Mouse (Mus musculus): ENCODE measurements at regions not wholly inside any gene's neighbourhood (a gene's known extent, or its start where the extent isn't known, plus 50 kb on each side); places are given as distances from the start of the nearest gene placed in this dataset.

- intact Hi-C loops (cut with DNase I), result no loop called here
- DNase-seq (ENCODE audit: low spot score in 2 of 2), result no peak
Observed at GRCm38 (mm10) chr17:9796225-9796988, 126.9 kb upstream of the Pabpc6 start.

- DNase-seq (ENCODE audit: low spot score in 2 of 2), result no peak
- intact Hi-C loops (cut with DNase I), result no loop called here
Observed at GRCm38 (mm10) chr17:9778866-9779265, 109.3 kb upstream of the Pabpc6 start.

GRCm38 (mm10) chr17:9777165-9777564, 107.6 kb upstream of the Pabpc6 start:
- DNase-seq (ENCODE audit: low spot score in 2 of 2), result no peak
- intact Hi-C loops (cut with DNase I), result no loop called here

GRCm38 (mm10) chr17:9776286-9777016, 106.9 kb upstream of the Pabpc6 start:
- DNase-seq (ENCODE audit: low spot score in 2 of 2), result peak; percentile 56 to 76
- intact Hi-C loops (cut with DNase I), result no loop called here

GRCm38 (mm10) chr17:9775668-9776151, 106.2 kb upstream of the Pabpc6 start:
- DNase-seq (ENCODE audit: low spot score in 2 of 2), result peak; percentile 51 to 55
- intact Hi-C loops (cut with DNase I), result no loop called here

- no peak for DNase-seq (ENCODE audit: low spot score in 2 of 2)
- intact Hi-C loops (cut with DNase I), result no loop called here
Observed at GRCm38 (mm10) chr17:9774740-9775629, 105.5 kb upstream of the Pabpc6 start.

- intact Hi-C loops (cut with DNase I), result no loop called here
- DNase-seq (ENCODE audit: low spot score in 2 of 2), result no peak
Observed at GRCm38 (mm10) chr17:9773744-9774143, 104.2 kb upstream of the Pabpc6 start.

- intact Hi-C loops (cut with DNase I), result loop anchor here (10.0 kb wide), 2 partner anchors 137 to 417 kb away; no protein-coding TSS in a partner anchor
- DNase-seq (ENCODE audit: low spot score in 2 of 2), result no peak
Observed at GRCm38 (mm10) chr17:9768275-9768674, 98.8 kb upstream of the Pabpc6 start.

- no peak for DNase-seq (ENCODE audit: low spot score in 2 of 2)
- intact Hi-C loops (cut with DNase I), result loop anchor here (10.0 kb wide), 2 partner anchors 139 to 419 kb away; no protein-coding TSS in a partner anchor
Observed at GRCm38 (mm10) chr17:9765680-9766250, 96.2 kb upstream of the Pabpc6 start.

- intact Hi-C loops (cut with DNase I), result loop anchor here (5.0 to 10.0 kb wide), 3 partner anchors 140 to 552 kb away; partner anchors contain the start of gene Qk
- DNase-seq (ENCODE audit: low spot score in 2 of 2), result peak; percentile 49 to 52
Observed at GRCm38 (mm10) chr17:9764701-9765359, 95.3 kb upstream of the Pabpc6 start.

- no peak for DNase-seq (ENCODE audit: low spot score in 2 of 2)
- intact Hi-C loops (cut with DNase I), result loop anchor here (5.0 to 10.0 kb wide), 3 partner anchors 141 to 553 kb away; partner anchors contain the start of gene Qk
Observed at GRCm38 (mm10) chr17:9764041-9764606, 94.6 kb upstream of the Pabpc6 start.

GRCm38 (mm10) chr17:9763110-9763509, 93.6 kb upstream of the Pabpc6 start:
- intact Hi-C loops (cut with DNase I), result loop anchor here (5.0 to 10.0 kb wide), 3 partner anchors 142 to 554 kb away; partner anchors contain the start of gene Qk
- no peak for DNase-seq (ENCODE audit: low spot score in 2 of 2)

- intact Hi-C loops (cut with DNase I), result loop anchor here (5.0 to 10.0 kb wide), 3 partner anchors 142 to 555 kb away; partner anchors contain the start of gene Qk
- no peak for DNase-seq (ENCODE audit: low spot score in 2 of 2)
Observed at GRCm38 (mm10) chr17:9762436-9762835, 92.9 kb upstream of the Pabpc6 start.

- DNase-seq (ENCODE audit: low spot score in 2 of 2), result no peak
- intact Hi-C loops (cut with DNase I), result loop anchor here (5.0 to 10.0 kb wide), 3 partner anchors 144 to 557 kb away; partner anchors contain the start of gene Qk
Observed at GRCm38 (mm10) chr17:9760706-9761059, 91.2 kb upstream of the Pabpc6 start.

GRCm38 (mm10) chr17:9760026-9760705, 90.6 kb upstream of the Pabpc6 start:
- no peak for DNase-seq (ENCODE audit: low spot score in 2 of 2)
- intact Hi-C loops (cut with DNase I), result loop anchor here (5.0 to 10.0 kb wide), 3 partner anchors 145 to 557 kb away; partner anchors contain the start of gene Qk

- peak in 1 of 2 experiments; percentile 36 for DNase-seq (ENCODE audit: low spot score in 2 of 2)
Observed at GRCm38 (mm10) chr17:9759421-9759852, 89.9 kb upstream of the Pabpc6 start.

GRCm38 (mm10) chr17:9757725-9758251, 88.3 kb upstream of the Pabpc6 start:
- intact Hi-C loops (cut with DNase I), result loop anchor here (2.0 to 10.0 kb wide), 2 partner anchors 589 to 723 kb away; no protein-coding TSS in a partner anchor
- DNase-seq (ENCODE audit: low spot score in 2 of 2), result no peak

More at GRCm38 (mm10) chr17:9759421-9759852, 89.9 kb upstream of the Pabpc6 start:
- intact Hi-C loops (cut with DNase I), result loop anchor here (2.0 to 10.0 kb wide), 2 partner anchors 591 to 725 kb away; no protein-coding TSS in a partner anchor
